Mouse (Mus musculus) intestine, embryonic 16.5 days (tissue): Measurements from ENCODE around the gene Calhm4. TPM values are rescaled to one million over a fixed set of nuclear protein-coding genes. Genes with fewer than 3 reads are reported as not detected.

ENCODE experiments used
- ATAC-seq: fragments of 200-750 bp; cut with Nextera tagmentation; 2 replicates; pipeline ENCODE4 v1.8.0; 2017; ENCODE audit warnings: moderate TSS enrichment, moderate library complexity
- H3K27ac ChIP-seq: fragments of 300-500 bp; sonication (generic); 2 replicates; pipeline ENCODE4 v1.5.1; 2014; ENCODE audit warnings: mild to moderate bottlenecking, low read length
- H3K27me3 ChIP-seq: fragments of 300-500 bp; sonication (generic); replicated peaks from 2 replicates; pipeline ENCODE4 v1.6.1; 2014; ENCODE audit warnings: low read length, control low read depth, mixed read lengths; ENCODE audit not compliant: control insufficient read depth, insufficient read depth
- H3K36me3 ChIP-seq: fragments of 300-500 bp; sonication (generic); 2 replicates; pipeline ENCODE4 v1.6.1; 2014; ENCODE audit warnings: low read length, control low read depth; ENCODE audit not compliant: control insufficient read depth, insufficient read depth
- H3K4me1 ChIP-seq: fragments of 300-500 bp; sonication (generic); 2 replicates; pipeline ENCODE4 v1.6.1; 2014; ENCODE audit warnings: low read length, control low read depth, mixed read lengths; ENCODE audit not compliant: control insufficient read depth, insufficient read depth
- H3K4me2 ChIP-seq: fragments of 300-500 bp; sonication (generic); 2 replicates; pipeline ENCODE4 v1.6.1; 2014; ENCODE audit warnings: low read depth, low read length, control low read depth
- H3K4me3 ChIP-seq: fragments of 300-500 bp; sonication (generic); 2 replicates; pipeline ENCODE4 v1.5.1; 2014; ENCODE audit warnings: mild to moderate bottlenecking, low read length
- H3K9ac ChIP-seq: fragments of 300-500 bp; sonication (generic); 2 replicates; pipeline ENCODE4 v1.6.1; 2014; ENCODE audit warnings: low read depth, low read length
- H3K9me3 ChIP-seq: fragments of 300-500 bp; sonication (generic); 2 replicates; pipeline ENCODE4 v1.6.1; 2016; ENCODE audit warnings: low read length, control low read depth; ENCODE audit not compliant: control insufficient read depth
- WGBS: fragments of 180-500 bp; shearing (Covaris S2); extraction: QIAGEN DNeasy Blood & Tissue Kit; methylation state at CpG from one replicate; pipeline ENCODE4 v1.1.7; 2014; 5-methylcytosine and 5-hydroxymethylcytosine counted together
- polyA plus RNA-seq: library from polyadenylated mRNA; unstranded; fragments of >200 nt; fragmentation: Nextera tagmentation; extraction: Ambion mirVana; gene quantifications from 2 replicates; pipeline ENCODE4 v1.2.1, GENCODE M21; 2015

The Calhm4 gene
- polyA plus RNA-seq, 1 experiment from 2014 or later, result not detected

DNA sequence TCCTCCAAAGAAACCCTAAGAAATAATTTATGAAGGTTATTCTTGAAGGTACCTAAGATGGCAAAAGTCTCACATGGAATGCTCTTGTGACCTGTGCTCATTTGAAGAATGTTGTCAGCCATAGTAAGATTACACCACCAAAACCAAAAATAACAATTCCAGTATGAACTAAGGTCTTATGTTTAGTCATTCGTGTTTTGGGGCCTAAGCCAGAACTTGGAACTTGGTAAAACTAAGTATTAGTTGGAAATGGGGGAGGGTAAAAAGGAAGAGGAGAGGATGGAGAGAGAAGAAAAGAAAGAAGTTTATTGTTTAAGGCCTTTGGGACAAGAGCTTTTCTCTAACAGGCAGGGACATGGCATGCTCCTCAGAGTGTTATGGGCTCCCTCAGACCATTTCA, 25.5 kb upstream of the Calhm4 start:
- Histone ChIP-seq H3K4me1 (peaks cover 6% of the 10 kb centered on the region; the same call in 1 of the 2 replicates), H3K4me3 (no peak overlapping the region), H3K9me3 (no peaks in the 10 kb centered on the region), H3K4me2 (no peak overlapping the region), H3K27ac (no peak overlapping the region), H3K9ac (no peak overlapping the region), H3K27me3 (no peaks in the 10 kb centered on the region), H3K36me3 (no peaks in the 10 kb centered on the region)
- ATAC-seq, result no peak
- WGBS, result 64% methylated on average over 1 of the region's 1 CpGs

DNA sequence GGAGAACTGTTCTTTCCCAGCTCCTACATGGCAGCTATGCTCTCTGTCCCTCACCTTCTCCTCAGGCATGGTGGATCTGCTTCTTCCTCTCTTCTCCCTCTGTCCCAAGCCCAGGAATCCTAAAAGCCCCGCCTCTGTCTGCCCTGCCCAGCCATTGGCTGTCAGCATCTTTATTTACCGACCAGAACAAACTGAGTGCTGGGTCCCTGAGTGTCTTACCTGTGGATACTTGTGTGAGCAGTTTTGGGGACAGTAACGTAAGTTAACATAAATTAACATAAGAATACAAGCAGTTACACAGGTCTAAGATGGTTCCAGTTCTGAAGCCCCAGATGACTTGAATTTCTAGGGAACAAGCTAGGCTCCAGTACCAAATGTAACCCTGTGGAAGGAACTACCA, 22.5 kb upstream of the Calhm4 start:
- Histone ChIP-seq H3K9ac (no peak overlapping the region), H3K27ac (no peak overlapping the region), H3K4me2 (no peak overlapping the region), H3K9me3 (no peaks in the 10 kb centered on the region), H3K36me3 (no peaks in the 10 kb centered on the region), H3K4me3 (no peak overlapping the region), H3K4me1 (peaks cover 6% of the 10 kb centered on the region; the same call in 1 of the 2 replicates), H3K27me3 (no peaks in the 10 kb centered on the region)
- ATAC-seq, result no peak
- WGBS, result 39% methylated on average over 3 of the region's 3 CpGs

DNA sequence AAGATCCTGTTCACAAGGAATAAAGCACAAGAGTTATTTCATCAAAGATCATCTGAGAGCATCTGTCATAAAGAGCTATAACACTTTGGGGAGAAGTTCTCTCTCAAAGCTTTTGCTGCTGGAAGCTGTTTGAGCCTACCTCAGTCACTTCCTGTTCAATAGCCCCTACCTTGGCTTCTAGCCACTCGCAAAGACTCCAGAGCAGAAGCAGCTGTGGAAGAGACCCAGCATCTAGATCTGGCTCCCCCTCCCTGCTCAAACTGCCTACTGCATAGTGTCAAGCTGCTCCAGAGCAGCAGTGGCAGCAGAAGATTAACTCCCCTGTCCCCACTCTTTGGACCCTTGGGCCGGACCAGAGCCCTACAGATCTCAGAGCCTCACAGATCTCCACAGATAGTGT, 9.9 kb upstream of the Calhm4 start:
- H3K4me3 ChIP-seq, result no peak overlapping the region
- 68% methylated on average over 2 of the region's 2 CpGs for WGBS
- H3K9me3 ChIP-seq, result no peaks in the 10 kb centered on the region
- no peaks in the 10 kb centered on the region for H3K36me3 ChIP-seq
- H3K4me1 ChIP-seq, result no peaks in the 10 kb centered on the region
- ATAC-seq, result no peak
- no peak overlapping the region for H3K9ac ChIP-seq
- H3K27ac ChIP-seq, result no peak overlapping the region
- no peak overlapping the region for H3K4me2 ChIP-seq
- no peaks in the 10 kb centered on the region for H3K27me3 ChIP-seq

DNA sequence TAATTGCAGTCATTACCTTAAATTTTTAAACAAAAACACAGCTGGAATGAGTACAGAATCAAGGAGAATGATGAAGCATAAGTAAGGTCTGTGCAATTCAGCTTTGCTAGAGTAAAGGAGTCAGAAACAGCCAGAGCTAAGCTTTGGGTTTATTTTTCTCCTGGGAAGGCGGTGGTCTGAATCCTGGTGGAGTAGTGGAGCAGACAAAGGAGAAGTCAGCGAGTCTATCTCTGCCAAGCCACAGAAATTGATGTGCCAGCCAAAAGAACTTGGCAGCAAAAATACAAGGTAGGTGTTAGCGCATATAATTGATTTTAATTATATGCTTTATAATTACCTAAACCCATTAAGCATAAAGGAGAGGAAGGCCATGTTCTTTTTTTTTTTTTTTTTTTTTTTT, 6.7 kb downstream of the Calhm4 start, which contains the start of gene Trappc3l:
Gene Trappc3l, plus strand, starts transcription at position 197 of the 400 bp plus-strand sequence.
- ATAC-seq, result no peak
- Histone ChIP-seq H3K4me3 (no peak within 1 kb of the TSS), H3K4me1 (peaks cover 3% of the 10 kb centered on the region; the same call in 1 of the 2 replicates), H3K9ac (no peak within 1 kb of the TSS), H3K9me3 (no peaks in the 10 kb centered on the region), H3K27me3 (no peaks in the 10 kb centered on the region), H3K36me3 (no peaks in the 10 kb centered on the region), H3K4me2 (no peak within 1 kb of the TSS), H3K27ac (no peak within 1 kb of the TSS)
- WGBS, result 73% methylated on average over 3 of the region's 3 CpGs

DNA sequence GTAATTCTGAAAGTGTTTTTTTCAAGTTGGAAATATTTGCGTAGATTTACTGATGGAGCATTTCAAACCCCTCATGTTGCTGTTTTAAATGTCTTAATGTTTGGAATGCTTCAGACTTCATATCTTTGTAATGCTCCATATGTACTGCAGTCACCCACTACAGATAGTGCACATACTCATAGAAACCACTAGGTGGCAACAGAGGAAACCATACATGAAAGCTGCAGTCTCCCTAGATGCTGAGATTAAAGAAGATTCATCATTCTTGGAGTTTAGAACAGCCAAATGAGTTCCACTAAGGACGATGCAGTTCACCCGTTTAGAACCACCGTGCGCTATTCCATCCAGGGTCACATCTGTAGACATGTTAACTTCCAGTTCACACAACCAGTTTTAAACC, 7.5 kb downstream of the Calhm4 start:
- Histone ChIP-seq H3K9ac (no peak overlapping the region), H3K4me2 (no peak overlapping the region), H3K4me3 (no peak overlapping the region), H3K27me3 (no peaks in the 10 kb centered on the region), H3K36me3 (no peaks in the 10 kb centered on the region), H3K9me3 (no peaks in the 10 kb centered on the region), H3K27ac (no peak overlapping the region), H3K4me1 (peaks cover 3% of the 10 kb centered on the region; the same call in 1 of the 2 replicates)
- peak; percentile 71; the same call in 1 of the 2 replicates for ATAC-seq
- 14% methylated on average over 5 of the region's 5 CpGs for WGBS

DNA sequence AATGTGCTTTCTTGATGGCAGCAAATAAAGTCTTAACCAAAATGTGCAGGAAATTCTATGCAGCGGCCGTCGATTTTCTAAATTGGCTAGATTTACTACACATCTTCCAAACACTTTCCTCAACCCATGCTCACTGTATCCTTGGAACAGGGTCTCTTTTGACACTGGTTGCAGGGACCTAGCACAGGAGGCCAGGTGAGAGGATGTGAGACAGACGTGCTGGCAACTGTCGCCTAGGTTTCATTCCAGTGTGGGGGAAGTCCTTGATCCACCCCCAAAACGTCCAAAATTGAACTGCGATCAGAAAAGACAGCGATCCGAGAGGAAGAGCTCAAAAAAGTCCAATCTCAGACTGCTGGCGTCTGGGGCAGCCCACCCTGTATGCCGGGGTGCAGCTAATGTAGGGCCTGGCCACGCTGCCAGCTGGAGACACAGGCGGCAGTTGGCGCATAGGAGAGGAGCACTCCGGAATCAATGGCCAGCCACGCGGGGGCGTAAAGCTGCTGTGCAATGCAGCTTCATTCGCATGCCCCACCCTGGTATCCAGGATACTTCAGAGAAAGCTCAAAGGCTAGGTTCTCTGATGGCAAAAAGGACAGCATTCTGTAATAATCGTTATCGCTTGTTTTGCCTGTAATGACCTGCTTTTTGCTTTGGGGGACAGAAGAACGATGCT, 10.3 kb downstream of the Calhm4 start:
- Histone ChIP-seq H3K4me3 (peak overlapping the region; percentile 22; the same call in 1 of the 2 replicates), H3K36me3 (no peaks in the 10 kb centered on the region), H3K4me2 (peak overlapping the region; percentile 48), H3K4me1 (peaks cover 3% of the 10 kb centered on the region; the same call in 1 of the 2 replicates), H3K9ac (peak overlapping the region; percentile 60), H3K27ac (no peak overlapping the region), H3K27me3 (no peaks in the 10 kb centered on the region), H3K9me3 (no peaks in the 10 kb centered on the region)
- peak; percentile 93 for ATAC-seq
- 17% methylated on average over 22 of the region's 22 CpGs for WGBS

DNA sequence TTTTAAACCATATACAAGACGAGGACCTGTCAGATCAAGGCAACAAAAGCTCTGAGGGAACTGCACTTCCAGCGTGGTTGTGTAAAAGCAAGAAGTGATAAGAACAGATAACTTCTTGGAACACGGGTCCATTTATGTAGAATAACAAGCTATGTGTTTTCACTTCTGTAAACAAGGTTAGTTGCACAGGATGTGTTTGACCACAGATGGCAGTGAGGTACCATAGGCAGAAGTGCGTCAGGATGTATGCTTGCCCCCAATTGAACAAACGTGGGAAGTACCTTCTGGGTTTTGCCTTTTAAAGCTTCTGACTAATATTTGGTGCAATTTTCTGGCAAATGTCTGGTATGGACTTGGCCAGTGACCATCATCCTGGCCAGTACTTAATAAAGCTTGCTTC, 13.8 kb downstream of the Calhm4 start:
- H3K36me3 ChIP-seq, result no peaks in the 10 kb centered on the region
- ATAC-seq, result no peak
- H3K4me3 ChIP-seq, result no peak overlapping the region
- no peaks in the 10 kb centered on the region for H3K9me3 ChIP-seq
- no peaks in the 10 kb centered on the region for H3K27me3 ChIP-seq
- no peak overlapping the region for H3K4me2 ChIP-seq
- H3K27ac ChIP-seq, result no peak overlapping the region
- peaks cover 3% of the 10 kb centered on the region; the same call in 1 of the 2 replicates for H3K4me1 ChIP-seq
- WGBS, result 56% methylated on average over 5 of the region's 5 CpGs
- no peak overlapping the region for H3K9ac ChIP-seq

DNA sequence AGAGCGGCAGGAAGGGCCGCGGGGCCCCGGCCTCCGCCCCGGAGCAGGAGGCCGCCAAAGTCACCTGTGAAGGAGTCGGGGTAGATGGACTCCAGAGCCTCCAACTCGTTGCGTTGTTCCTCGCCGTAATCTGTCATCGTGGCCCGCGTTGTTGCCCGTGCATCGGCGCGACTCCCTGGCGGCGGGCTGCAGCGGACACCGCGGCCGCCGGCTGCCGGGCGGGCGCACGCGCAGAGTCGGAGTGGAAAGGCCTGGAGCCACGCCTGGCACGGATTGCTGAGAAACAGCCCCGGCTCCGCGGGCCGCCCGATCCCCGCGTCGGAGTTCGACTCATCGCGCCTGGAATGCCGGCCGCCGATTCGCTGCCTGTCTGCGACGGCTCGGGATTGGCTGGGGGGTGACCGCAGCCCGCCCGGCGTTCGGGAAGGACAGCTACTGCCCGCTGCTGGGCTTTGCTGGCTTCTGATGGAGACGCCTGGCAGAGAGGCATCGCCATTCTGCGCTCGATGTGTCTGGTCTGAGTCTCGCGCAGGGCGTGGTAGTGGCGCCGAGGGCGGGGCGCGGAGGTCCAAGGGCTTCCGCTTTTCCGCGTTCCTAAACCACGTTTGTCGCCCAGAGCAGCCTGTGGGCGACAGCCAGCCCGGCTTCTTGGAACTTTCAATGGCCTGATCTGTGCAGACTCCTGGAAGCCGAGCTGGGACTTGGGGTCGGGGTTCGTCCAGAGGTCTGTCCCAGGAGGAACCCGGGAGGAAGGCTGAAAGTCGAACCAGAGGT, 24.6 kb downstream of the Calhm4 start, which contains the start of gene Rwdd1:
Gene Rwdd1, minus strand, starts transcription at position 323 of the 774 bp plus-strand sequence.
- peak; percentile 100 for ATAC-seq
- peaks cover 13% of the 10 kb centered on the region for H3K4me1 ChIP-seq
- peak within 1 kb of the TSS; percentile 74 for H3K4me2 ChIP-seq
- peak within 1 kb of the TSS; percentile 76 for H3K4me3 ChIP-seq
- no peaks in the 10 kb centered on the region for H3K9me3 ChIP-seq
- peak within 1 kb of the TSS; percentile 87 for H3K9ac ChIP-seq
- H3K36me3 ChIP-seq, result no peaks in the 10 kb centered on the region
- under 1% methylated on average over 82 of the region's 82 CpGs for WGBS
- H3K27me3 ChIP-seq, result no peaks in the 10 kb centered on the region
- peak within 1 kb of the TSS; percentile 94 for H3K27ac ChIP-seq

DNA sequence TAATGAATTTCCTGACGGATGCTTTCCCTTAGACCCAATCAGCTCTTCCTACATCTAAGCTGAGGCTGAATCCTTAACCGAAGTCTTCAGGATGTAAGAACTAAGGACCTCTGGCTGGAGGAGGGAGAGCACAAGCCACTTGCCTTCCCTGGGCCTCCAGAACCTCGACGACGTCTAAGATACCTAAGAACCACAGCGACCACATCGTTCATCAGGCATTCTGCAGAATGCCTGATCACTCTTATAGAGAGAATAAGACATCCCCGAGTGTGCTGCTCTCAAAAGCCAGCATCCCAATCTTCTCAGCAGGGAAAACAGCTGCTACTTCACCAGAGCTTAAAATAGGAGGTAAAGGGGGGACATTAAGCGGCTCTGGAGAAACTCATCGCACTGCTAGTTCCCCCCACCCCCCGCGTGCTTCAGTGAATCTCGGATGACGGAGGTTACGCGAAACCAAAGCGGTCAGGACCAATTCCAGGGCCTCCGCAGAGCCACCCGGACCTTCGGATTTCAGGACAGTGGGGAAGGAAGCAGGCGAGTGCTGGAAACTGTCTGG, 25.3 kb downstream of the Calhm4 start:
- no peaks in the 10 kb centered on the region for H3K9me3 ChIP-seq
- no peak for ATAC-seq
- H3K27me3 ChIP-seq, result no peaks in the 10 kb centered on the region
- peaks cover 13% of the 10 kb centered on the region for H3K4me1 ChIP-seq
- peak overlapping the region; percentile 74 for H3K4me2 ChIP-seq
- WGBS, result under 1% methylated on average over 21 of the region's 21 CpGs
- H3K9ac ChIP-seq, result peak overlapping the region; percentile 87
- peak overlapping the region; percentile 76 for H3K4me3 ChIP-seq
- H3K36me3 ChIP-seq, result no peaks in the 10 kb centered on the region
- H3K27ac ChIP-seq, result peak overlapping the region; percentile 94
